Mouse (Mus musculus): Measurements from ENCODE around the gene Gm42715. TPM values are rescaled to one million over a fixed set of nuclear protein-coding genes. Genes with fewer than 3 reads are reported as not detected.

Gene Gm42715
- polyA plus RNA-seq, 1 experiment from 2014 or later: 17.4 TPM

GRCm38 (mm10) chr7:127614891-127615843 lies 95.8 kb downstream of the Gm42715 start, which contains the start of gene Zfp629:
Gene Zfp629, minus strand, starts transcription at chr7:127615797.
- Histone ChIP-seq H3K4me2 (peak within 1 kb of the TSS; percentile 91), H3K9ac (peak within 1 kb of the TSS; percentile 96), H3K4me1 (peaks cover 29% of the 10 kb centered on the region), H3K36me3 (replicated peaks) (peaks cover 24% of the 10 kb centered on the region), H3K9me3 (no peaks in the 10 kb centered on the region), H3K27me3 (replicated peaks) (no peaks in the 10 kb centered on the region), H3K4me3 (peak within 1 kb of the TSS; percentile 97), H3K27ac (peak within 1 kb of the TSS; percentile 92)
- under 1% methylated on average over 48 of the region's 50 CpGs for WGBS
- peak; percentile 92 for ATAC-seq (replicated peaks)

GRCm38 (mm10) chr7:127616336-127616735 lies 97.0 kb downstream of the Gm42715 start:
- H3K27me3 ChIP-seq (replicated peaks): no peaks in the 10 kb centered on the region
- H3K4me2 ChIP-seq: peak overlapping the region; percentile 91
- 65% methylated on average over 1 of the region's 1 CpGs for WGBS
- H3K9ac ChIP-seq: peak overlapping the region; percentile 20; the same call in 1 of the 2 replicates
- peaks cover 29% of the 10 kb centered on the region for H3K4me1 ChIP-seq
- no peaks in the 10 kb centered on the region for H3K9me3 ChIP-seq
- H3K27ac ChIP-seq: peak overlapping the region; percentile 92; the same call in 1 of the 2 replicates
- ATAC-seq (replicated peaks): no peak
- peak overlapping the region; percentile 97 for H3K4me3 ChIP-seq
- H3K36me3 ChIP-seq (replicated peaks): peaks cover 13% of the 10 kb centered on the region

Small RNAs within 50 kb of the gene (microRNA-seq; reads per million reads assigned to microRNA genes)
- not detected for gene Gm47278
- 0.55 reads per million for gene Mir7060

Other genes with a start within 250 kb of the Gm42715 start
- 59.9 and 62.3 TPM in 2 replicates for gene Sephs2, start 245.5 kb upstream of the Gm42715 start, polyA plus RNA-seq (2015; fragmentation: Nextera tagmentation; extraction: Ambion mirVana)
- gene Itgal, start 223.3 kb upstream of the Gm42715 start, polyA plus RNA-seq (2015; fragmentation: Nextera tagmentation; extraction: Ambion mirVana): 0.19 and 0.37 TPM in 2 replicates
- 19.1 and 19.2 TPM in 2 replicates for gene Zfp768, start 174.0 kb upstream of the Gm42715 start, polyA plus RNA-seq (2015; fragmentation: Nextera tagmentation; extraction: Ambion mirVana)
- gene Zfp747, start 143.5 kb upstream of the Gm42715 start, polyA plus RNA-seq (2015; fragmentation: Nextera tagmentation; extraction: Ambion mirVana): 10.3 and 10.5 TPM in 2 replicates
- gene 9130019O22Rik, start 132.4 kb upstream of the Gm42715 start, polyA plus RNA-seq (2015; fragmentation: Nextera tagmentation; extraction: Ambion mirVana): 5.2 and 6.6 TPM in 2 replicates
- 6.3 and 6.6 TPM in 2 replicates for gene E430018J23Rik, start 126.0 kb upstream of the Gm42715 start, polyA plus RNA-seq (2015; fragmentation: Nextera tagmentation; extraction: Ambion mirVana)
- gene Zfp764, start 112.8 kb upstream of the Gm42715 start, polyA plus RNA-seq (2015; fragmentation: Nextera tagmentation; extraction: Ambion mirVana): 5.7 and 6.4 TPM in 2 replicates
- 32.0 and 34.2 TPM in 2 replicates for gene Zfp688, start 97.5 kb upstream of the Gm42715 start, polyA plus RNA-seq (2015; fragmentation: Nextera tagmentation; extraction: Ambion mirVana)
- gene Zfp689, start 70.4 kb upstream of the Gm42715 start, polyA plus RNA-seq (2015; fragmentation: Nextera tagmentation; extraction: Ambion mirVana): 16.1 and 16.4 TPM in 2 replicates
- 40.5 TPM in 2 replicates for gene Prr14, start 60.0 kb upstream of the Gm42715 start, polyA plus RNA-seq (2015; fragmentation: Nextera tagmentation; extraction: Ambion mirVana)
- gene Fbrs, start 40.4 kb upstream of the Gm42715 start, polyA plus RNA-seq (2015; fragmentation: Nextera tagmentation; extraction: Ambion mirVana): 13.8 and 15.9 TPM in 2 replicates
- 60.4 and 68.0 TPM in 2 replicates for gene Srcap, start 7.6 kb upstream of the Gm42715 start, polyA plus RNA-seq (2015; fragmentation: Nextera tagmentation; extraction: Ambion mirVana)
- gene Tmem265, start 41.8 kb downstream of the Gm42715 start, polyA plus RNA-seq (2015; fragmentation: Nextera tagmentation; extraction: Ambion mirVana): 5.7 and 6.3 TPM in 2 replicates
- 60.0 and 61.0 TPM in 2 replicates for gene Phkg2, start 53.8 kb downstream of the Gm42715 start, polyA plus RNA-seq (2015; fragmentation: Nextera tagmentation; extraction: Ambion mirVana)
- gene Ccdc189, start 69.0 kb downstream of the Gm42715 start, polyA plus RNA-seq (2015; fragmentation: Nextera tagmentation; extraction: Ambion mirVana): 10.8 and 10.9 TPM in 2 replicates
- 47.9 and 51.1 TPM in 2 replicates for gene Rnf40, start 69.2 kb downstream of the Gm42715 start, polyA plus RNA-seq (2015; fragmentation: Nextera tagmentation; extraction: Ambion mirVana)
- gene Zfp629, start 96.2 kb downstream of the Gm42715 start, polyA plus RNA-seq (2015; fragmentation: Nextera tagmentation; extraction: Ambion mirVana): 25.5 and 26.6 TPM in 2 replicates
- 52.9 and 59.2 TPM in 2 replicates for gene Bcl7c, start 189.3 kb downstream of the Gm42715 start, polyA plus RNA-seq (2015; fragmentation: Nextera tagmentation; extraction: Ambion mirVana)
- gene Ctf1, start 193.2 kb downstream of the Gm42715 start, polyA plus RNA-seq (2015; fragmentation: Nextera tagmentation; extraction: Ambion mirVana): 3.7 and 3.8 TPM in 2 replicates
- 0.12 and 0.15 TPM in 2 replicates for gene Ctf2, start 212.6 kb downstream of the Gm42715 start, polyA plus RNA-seq (2015; fragmentation: Nextera tagmentation; extraction: Ambion mirVana)
- gene Fbxl19, start 225.0 kb downstream of the Gm42715 start, polyA plus RNA-seq (2015; fragmentation: Nextera tagmentation; extraction: Ambion mirVana): 10.8 and 12.1 TPM in 2 replicates